Mouse (Mus musculus) megakaryocyte, embryonic 14.5 days (primary cell): ENCODE data around the gene Nat10.

Source experiments
- FLI1 ChIP-seq: IDR thresholded peaks from 2 replicates; pipeline ENCODE4 v1.6.1; 2012; ENCODE audit warnings: low read length, inconsistent platforms, mixed read lengths
- GATA1 ChIP-seq: IDR thresholded peaks from 3 replicates; pipeline ENCODE4 v1.6.1; 2012; ENCODE audit warnings: mixed read lengths, low read length, inconsistent platforms, borderline replicate concordance

DNA sequence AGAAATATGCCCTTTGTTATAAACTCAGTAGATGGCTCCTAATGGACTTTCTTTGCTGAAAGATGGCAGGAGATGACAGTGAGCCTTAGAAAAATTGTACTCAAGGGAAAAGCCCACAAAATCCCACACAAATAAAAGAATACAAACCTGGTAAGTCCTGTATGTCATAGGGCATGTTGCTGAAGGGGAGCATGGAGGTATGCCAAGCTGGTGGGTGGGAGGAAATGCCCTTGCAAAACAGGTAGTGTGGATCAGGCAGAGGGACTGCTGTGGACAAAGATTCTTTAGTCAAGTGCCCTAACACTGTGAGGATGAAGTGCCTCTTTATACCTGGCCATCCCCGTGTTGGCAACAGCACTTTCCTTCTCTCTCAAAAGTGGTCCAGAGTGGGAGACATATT is 68.3 kb downstream of the Nat10 start:
- TF ChIP-seq GATA1 (no peak), FLI1 (no peak)
